Mouse (Mus musculus) splenic B cell, adult 2 months (primary cell): ENCODE results near the gene Jmjd8.

ENCODE experiments used
- DNase-seq: peaks from one replicate; pipeline ENCODE4 v3.0.0-alpha.2; 2011; ENCODE audit warnings: low read depth, low spot score
- H3K27me3 ChIP-seq: 2 replicates; pipeline ENCODE4 v1.6.1; 2012; ENCODE audit warnings: mild to moderate bottlenecking, low read length, moderate library complexity, mixed read lengths; ENCODE audit not compliant: control insufficient read depth, poor library complexity, insufficient read depth, severe bottlenecking
- H3K36me3 ChIP-seq: 2 replicates; pipeline ENCODE4 v1.6.1; 2012; ENCODE audit warnings: mild to moderate bottlenecking, low read length, moderate library complexity, mixed read lengths; ENCODE audit not compliant: control insufficient read depth, poor library complexity, insufficient read depth, severe bottlenecking

Jmjd8 gene

DNA sequence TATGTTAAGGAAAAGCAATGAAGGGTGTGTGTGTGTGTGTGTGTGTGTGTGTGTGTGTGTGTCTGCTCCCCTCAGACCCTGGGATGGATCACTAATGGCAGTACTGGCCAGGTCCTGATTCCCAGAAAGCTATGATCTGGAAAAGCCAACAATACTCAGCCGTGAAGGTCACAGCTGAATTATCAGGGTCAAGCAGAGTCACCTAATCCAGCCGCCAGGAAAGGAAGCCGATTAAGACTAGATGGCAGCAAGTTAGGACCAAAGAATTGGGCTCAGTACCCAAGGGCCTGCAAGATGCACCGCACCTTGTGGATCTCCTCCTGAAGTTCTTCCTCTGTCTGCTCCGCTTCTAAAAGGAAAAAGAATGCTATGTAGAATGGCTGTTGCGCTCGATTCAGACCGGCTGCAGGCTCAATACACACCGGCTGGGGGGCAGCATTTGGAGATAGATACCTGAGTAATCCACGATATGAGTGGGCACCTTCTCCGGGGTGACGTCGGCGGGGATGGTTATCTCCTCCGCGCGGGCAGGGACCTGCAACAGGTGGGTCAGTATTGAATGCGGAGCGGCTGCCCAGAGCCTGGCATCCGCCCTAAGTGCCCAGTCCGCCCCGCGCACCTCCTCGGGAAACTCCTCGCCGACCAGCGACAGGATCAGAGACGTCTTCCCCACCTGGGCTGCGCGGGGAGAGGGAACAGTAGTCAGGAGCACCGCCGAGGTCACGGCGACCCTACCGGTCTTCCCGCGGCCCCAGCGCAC, 15.1 kb downstream of the Jmjd8 start:
- no peak for DNase-seq
- Histone ChIP-seq H3K27me3 (no peaks in the 10 kb centered on the region), H3K36me3 (peaks cover 5% of the 10 kb centered on the region)

DNA sequence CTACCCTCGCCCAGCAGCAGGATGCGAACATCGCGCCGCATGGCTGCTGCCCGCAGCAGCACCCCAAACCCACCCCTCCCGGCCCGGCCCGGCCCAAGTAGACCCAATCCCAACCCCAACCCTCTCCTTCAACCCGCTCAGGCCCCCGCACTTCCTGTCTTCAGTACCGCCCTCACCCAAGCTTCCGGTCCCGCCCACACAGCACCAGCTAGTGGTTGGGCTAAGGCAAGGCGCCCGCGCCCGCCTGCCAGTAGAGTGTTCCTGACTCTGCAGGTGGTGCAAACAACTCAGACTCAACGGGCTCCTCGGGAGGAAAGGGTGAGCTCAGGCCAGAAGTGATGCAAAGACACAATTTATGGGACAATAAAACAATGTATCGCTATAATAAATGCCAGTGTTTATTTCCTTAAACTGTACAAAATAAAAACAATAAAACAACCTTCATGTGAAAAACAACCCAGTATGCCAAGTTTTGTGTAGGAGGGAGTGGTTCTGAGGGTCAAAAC, 15.8 kb downstream of the Jmjd8 start, which contains the start of gene Rhot2:
TSS of gene Rhot2 (minus strand) at position 456 of the 506 bp plus-strand sequence.
- Histone ChIP-seq H3K27me3 (no peaks in the 10 kb centered on the region), H3K36me3 (peaks cover 5% of the 10 kb centered on the region)
- peak; percentile 92 for DNase-seq

DNA sequence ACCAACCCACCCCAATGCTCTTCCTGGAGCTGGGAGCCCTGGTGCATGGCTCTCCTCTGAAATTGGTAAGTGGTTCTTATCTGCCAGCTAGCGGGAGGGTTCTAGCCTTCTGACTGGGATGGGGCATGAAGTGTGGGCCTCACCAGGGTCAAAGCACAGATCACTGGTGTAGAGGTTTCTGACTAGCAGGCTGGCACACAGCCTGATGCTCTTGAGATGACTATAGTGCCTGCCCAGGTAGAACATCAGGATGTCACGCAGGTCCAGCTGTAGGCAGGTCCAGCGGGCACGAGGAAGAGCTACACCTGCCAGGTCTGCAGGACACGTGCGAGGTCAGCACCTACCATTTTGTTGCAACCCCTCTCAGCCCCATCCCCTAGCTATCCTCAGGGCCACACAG, 31.6 kb downstream of the Jmjd8 start:
- no peaks in the 10 kb centered on the region; the same call in 1 of the 2 replicates for H3K36me3 ChIP-seq
- DNase-seq: no peak
- no peaks in the 10 kb centered on the region for H3K27me3 ChIP-seq

GRCm38 (mm10) chr17:25860832-25861703, 32.4 kb downstream of the Jmjd8 start, which contains the start of gene Wdr90:
TSS of gene Wdr90 (minus strand) at chr17:25861501.
- DNase-seq: peak; percentile 95
- Histone ChIP-seq H3K27me3 (no peaks in the 10 kb centered on the region), H3K36me3 (no peaks in the 10 kb centered on the region; the same call in 1 of the 2 replicates)

DNA sequence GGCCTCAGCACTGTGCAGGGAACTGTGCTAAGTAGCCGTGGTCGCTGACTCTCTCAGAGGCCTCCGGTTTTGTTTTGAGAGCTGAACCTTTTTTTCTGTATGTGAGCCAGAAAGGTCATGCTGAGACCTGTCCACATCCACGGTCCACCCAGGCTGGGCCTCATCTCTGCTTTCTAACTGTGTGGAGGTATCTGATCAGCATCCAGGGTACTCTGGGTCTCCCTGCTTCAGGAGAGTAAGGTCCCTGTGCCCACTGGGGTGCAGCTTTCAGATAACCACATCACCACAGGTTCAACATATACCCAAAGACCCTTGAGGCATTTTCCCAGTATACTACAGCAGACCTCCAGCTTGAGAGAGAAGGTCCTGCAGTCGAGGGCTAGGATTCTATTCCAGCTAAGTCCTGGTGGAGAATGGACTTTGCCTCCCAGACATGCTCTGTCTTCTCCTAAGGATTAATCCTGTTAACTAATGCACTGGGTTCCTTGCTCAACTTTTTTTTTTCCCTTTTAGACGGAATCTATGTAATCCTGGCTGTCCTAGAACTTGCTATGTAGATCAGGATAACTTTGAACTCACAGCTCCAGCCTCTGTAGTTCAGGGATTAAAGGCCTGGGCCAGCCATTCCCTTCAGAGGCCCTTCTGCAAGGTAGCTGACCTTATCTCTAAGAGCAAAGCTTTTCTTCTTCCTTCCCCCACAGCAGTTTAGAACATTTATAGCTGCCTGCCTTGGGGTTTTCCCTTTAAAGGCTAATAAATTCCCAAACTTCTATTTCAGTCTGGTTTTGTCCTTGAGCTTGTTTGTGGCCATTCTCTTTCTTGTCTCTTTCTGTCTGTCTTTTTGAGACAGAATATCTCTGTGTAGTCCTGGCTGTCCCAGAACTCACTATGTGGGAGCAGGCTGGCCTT, 33.3 kb downstream of the Jmjd8 start:
- no peak for DNase-seq
- no peaks in the 10 kb centered on the region; the same call in 1 of the 2 replicates for H3K36me3 ChIP-seq
- H3K27me3 ChIP-seq: no peaks in the 10 kb centered on the region

DNA sequence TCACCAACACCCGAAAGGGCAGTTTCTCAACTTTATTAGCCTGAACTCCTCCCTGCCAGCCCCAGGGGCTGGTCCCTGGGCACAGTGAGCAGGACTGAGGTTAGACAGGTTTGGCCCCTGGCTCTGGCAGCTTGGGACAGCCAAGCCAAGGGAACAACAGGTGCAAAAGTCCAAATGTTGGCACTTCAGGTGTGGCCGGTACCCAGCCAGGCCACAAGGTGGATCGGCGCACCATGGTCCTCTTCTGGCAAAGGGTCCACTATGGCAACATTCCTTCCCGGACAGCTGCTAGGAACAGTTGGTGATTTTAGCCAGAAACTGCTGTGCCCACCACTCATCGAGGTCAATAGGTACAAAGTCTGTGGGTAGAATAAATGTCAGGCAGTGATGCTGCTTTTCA, 35.0 kb downstream of the Jmjd8 start:
- no peaks in the 10 kb centered on the region; the same call in 1 of the 2 replicates for H3K36me3 ChIP-seq
- no peaks in the 10 kb centered on the region for H3K27me3 ChIP-seq
- DNase-seq: no peak

DNA sequence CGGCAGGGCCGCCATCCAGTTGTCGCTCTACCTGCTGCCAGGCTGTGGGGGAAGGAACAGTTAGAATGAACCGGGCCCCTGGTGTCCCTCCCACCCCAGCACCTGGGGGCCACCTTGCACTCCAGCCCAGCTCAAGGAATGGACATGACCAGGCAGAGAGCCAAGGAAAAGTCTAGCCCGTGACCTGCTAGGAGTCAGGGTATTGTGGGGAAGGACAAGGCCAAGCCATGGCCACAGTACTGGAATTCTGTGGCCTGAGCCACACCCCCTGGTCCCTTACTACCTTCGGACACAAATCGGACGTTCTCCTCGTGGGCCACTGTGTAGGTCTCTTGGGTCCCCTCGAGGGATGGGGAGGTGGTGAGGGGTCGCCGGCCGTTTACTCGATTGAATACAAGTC, 35.6 kb downstream of the Jmjd8 start:
- DNase-seq: no peak
- H3K36me3 ChIP-seq: no peaks in the 10 kb centered on the region; the same call in 1 of the 2 replicates
- H3K27me3 ChIP-seq: no peaks in the 10 kb centered on the region

GRCm38 (mm10) chr17:25865288-25865687, 36.6 kb downstream of the Jmjd8 start:
- no peaks in the 10 kb centered on the region for H3K27me3 ChIP-seq
- no peaks in the 10 kb centered on the region; the same call in 1 of the 2 replicates for H3K36me3 ChIP-seq
- no peak for DNase-seq

- no peak for DNase-seq
- Histone ChIP-seq H3K27me3 (no peaks in the 10 kb centered on the region), H3K36me3 (no peaks in the 10 kb centered on the region; the same call in 1 of the 2 replicates)
Observed at GRCm38 (mm10) chr17:25866172-25866571, 37.5 kb downstream of the Jmjd8 start.

- Histone ChIP-seq H3K36me3 (no peaks in the 10 kb centered on the region; the same call in 1 of the 2 replicates), H3K27me3 (no peaks in the 10 kb centered on the region)
- DNase-seq: no peak
Observed at GRCm38 (mm10) chr17:25867509-25867835, 38.8 kb downstream of the Jmjd8 start.

DNA sequence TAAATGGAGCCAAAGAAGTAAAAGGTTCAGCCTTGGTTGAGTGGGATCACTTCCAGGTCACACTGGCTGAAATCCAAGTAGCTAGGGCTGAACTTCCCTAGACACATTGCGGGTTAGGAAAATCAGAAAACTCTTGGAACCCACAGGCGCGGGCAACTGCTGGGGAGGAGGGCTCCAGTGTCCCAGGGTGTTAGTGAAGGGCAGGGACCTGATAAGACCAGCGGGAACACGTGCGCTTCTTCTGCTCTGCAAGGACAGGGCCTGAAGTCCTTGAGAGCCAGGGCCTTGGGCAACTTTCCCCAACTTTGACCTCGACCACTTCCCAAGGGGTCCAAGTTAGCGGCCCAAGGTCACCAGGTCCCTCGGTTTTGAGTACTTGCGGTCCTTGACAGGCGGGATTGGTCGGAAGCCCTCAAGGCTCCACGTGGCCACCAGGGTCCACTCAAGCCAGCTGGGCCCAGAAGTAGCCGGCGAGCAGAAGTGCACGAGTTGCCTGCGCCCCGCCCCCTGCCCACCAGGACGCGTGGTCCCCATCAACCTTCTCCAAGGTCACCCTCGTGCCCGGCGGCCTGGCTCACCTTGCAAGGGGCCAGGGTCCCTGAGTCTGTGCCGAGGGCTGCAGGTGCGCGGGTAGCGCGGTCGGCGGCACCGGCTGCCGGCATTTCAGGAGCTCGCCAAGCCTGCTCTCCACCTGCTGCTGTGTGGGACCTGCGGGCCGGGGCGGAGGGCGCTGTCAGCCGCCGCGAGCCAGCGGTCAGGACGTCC, 39.4 kb downstream of the Jmjd8 start:
- Histone ChIP-seq H3K27me3 (no peaks in the 10 kb centered on the region), H3K36me3 (no peaks in the 10 kb centered on the region; the same call in 1 of the 2 replicates)
- peak; percentile 20 for DNase-seq

GRCm38 (mm10) chr17:25868601-25869191, 40.0 kb downstream of the Jmjd8 start, which contains the start of gene Mcrip2:
TSS of gene Mcrip2 (minus strand) at chr17:25868764.
- no peaks in the 10 kb centered on the region for H3K27me3 ChIP-seq
- peak; percentile 58 for DNase-seq
- H3K36me3 ChIP-seq: no peaks in the 10 kb centered on the region; the same call in 1 of the 2 replicates

DNA sequence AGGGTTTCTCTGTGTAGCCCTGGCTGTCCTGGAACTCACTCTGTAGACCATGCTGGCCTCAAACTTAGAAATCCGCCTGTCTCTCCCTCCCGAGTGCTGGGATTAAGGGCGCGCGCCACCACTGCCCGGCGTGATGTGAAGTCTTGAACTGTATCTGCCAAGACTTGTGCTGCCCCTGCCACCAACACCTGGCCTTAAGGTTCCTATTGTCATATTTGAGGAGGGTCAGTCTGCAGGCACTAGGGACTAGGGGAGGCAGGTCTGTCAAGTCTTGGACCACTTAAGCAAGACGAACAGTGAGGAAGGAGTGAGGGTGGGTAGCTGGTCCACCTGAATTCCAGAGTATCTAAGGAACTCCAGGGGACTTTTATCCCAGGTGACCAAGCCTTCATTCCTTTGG, 40.8 kb downstream of the Jmjd8 start:
- Histone ChIP-seq H3K36me3 (no peaks in the 10 kb centered on the region; the same call in 1 of the 2 replicates), H3K27me3 (no peaks in the 10 kb centered on the region)
- DNase-seq: no peak
